Mouse (Mus musculus) cerebellum, adult 9-11 months (tissue): Measurements from ENCODE around the gene Tfrc.
"Not testable (repeated sequence)": the region's sequence is repeated elsewhere in the genome, so short reads cannot be mapped to it uniquely, and the experiment has no call there.

Experiments
- DNase-seq: peaks from one replicate; pipeline ENCODE4 v3.0.0; 2022

Tfrc gene

DNA sequence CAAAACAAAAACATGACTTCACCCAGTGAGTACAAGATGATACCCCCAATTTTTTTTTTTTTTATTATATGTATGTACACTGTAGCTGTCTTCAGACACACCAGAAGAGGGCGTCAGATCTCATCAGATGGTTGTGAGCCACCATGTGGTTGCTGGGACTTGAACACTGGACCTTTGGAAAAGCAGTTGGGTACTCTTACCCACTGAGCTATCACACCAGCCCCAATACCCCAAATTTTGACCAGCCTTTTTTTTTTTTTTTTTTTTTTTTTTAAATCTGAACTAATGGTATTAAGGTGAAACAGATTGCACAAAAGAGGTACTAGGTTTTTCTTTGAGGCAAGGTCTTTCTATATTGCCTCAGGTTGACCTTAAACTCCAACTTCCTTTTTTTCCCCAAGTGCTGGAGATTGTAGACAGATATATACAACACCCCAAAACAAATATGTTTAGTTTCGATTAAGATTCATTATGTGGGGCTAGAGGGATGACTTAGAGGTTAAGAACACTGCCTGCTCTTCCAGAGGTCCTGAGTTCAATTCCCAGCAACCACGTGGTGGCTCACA, 4.6 kb downstream of the Tfrc start:
- no peak for DNase-seq

- DNase-seq: no peak
Observed at GRCm38 (mm10) chr16:32614047-32614446, 5.3 kb downstream of the Tfrc start.

GRCm38 (mm10) chr16:32618946-32619345, 10.2 kb downstream of the Tfrc start:
- DNase-seq: no peak

DNA sequence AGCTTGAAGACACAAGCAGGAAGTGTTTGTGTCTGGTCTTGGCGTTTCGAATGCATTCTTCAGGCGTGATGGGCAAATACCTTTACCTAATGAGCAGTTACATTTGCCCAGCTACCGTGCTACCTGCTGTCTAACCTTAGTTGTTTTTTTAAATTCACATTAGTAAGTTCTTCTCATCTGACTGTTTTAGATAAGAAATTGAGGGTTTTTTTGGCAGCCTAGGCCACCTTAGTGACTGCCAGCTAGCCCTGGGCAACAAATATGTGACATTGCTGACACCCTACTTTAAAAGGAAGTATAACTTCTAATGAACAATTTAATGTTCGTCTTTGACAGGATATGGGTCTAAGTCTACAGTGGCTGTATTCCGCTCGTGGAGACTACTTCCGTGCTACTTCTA, 19.4 kb downstream of the Tfrc start:
- no peak for DNase-seq

GRCm38 (mm10) chr16:32632328-32632824, 23.7 kb downstream of the Tfrc start:
- no peak for DNase-seq

- no peak for DNase-seq
Observed at GRCm38 (mm10) chr16:32633486-32634012, 24.8 kb downstream of the Tfrc start.

- no peak for DNase-seq
Observed at GRCm38 (mm10) chr16:32634183-32634582, 25.5 kb downstream of the Tfrc start.

GRCm38 (mm10) chr16:32635314-32635713, 26.6 kb downstream of the Tfrc start:
- DNase-seq: no peak

GRCm38 (mm10) chr16:32636331-32636730, 27.6 kb downstream of the Tfrc start:
- no peak for DNase-seq

GRCm38 (mm10) chr16:32636871-32637521, 28.3 kb downstream of the Tfrc start:
- no peak for DNase-seq

- peak; percentile 76 for DNase-seq
Observed at GRCm38 (mm10) chr16:32638476-32638875, 29.8 kb downstream of the Tfrc start.

GRCm38 (mm10) chr16:32640096-32640495, 31.4 kb downstream of the Tfrc start:
- no peak for DNase-seq

DNA sequence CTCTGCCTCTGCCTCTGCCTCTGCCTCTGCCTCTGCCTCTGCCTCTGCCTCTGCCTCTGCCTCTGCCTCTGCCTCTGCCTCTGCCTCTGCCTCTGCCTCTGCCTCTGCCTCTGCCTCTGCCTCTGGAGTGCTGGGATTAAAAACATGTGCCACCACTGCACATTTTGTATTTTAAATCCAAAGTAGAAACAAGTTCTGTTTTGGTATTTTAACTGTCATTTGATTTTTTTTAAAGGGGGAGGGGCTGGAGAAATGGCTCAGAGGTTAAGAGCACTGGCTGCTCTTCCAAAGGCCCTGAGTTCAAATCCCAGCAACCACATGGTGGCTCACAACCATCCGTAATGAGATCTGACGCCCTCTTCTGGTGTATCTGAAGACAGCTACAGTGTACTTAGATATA, 32.0 kb downstream of the Tfrc start:
- not testable (repeated sequence) for DNase-seq

DNA sequence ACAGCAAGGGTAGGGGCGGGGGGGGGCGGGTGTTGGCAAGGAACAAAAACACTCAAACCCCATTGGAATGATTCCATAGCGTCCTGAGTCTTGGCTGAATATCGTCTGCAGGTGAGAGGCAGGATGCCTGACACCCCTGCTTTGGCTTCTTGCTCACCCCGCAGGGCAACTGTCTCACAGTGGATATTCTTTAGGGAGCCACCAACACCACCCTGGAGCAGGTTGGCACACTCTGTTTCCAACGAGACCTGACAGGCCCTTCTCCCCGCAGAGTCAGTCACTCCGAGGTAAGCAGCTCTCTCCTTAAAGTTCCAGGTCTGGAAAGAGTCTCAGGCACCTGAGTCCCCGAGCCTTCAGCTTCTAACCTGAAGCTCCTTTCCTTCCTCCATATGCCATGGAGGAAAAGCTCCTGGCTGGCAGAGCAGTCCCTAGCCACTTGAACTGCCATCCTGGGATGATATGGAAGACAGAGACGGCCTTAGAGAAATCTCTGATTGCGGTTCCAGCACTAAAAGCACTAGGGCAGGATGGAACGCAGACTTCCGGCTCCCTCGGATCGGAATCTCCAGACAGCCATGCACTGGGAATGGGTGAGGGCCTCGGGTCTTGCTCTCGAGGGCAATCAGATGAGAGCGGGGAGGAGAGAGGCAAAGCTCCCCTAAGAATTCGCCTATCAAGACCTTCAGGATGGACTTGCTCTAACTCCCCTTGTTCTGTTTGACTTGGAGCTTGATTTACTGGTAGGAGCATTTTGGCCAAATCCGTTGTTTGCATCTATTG, 32.9 kb downstream of the Tfrc start:
- DNase-seq: no peak

- no peak for DNase-seq
Observed at GRCm38 (mm10) chr16:32642280-32642679, 33.6 kb downstream of the Tfrc start.

DNA sequence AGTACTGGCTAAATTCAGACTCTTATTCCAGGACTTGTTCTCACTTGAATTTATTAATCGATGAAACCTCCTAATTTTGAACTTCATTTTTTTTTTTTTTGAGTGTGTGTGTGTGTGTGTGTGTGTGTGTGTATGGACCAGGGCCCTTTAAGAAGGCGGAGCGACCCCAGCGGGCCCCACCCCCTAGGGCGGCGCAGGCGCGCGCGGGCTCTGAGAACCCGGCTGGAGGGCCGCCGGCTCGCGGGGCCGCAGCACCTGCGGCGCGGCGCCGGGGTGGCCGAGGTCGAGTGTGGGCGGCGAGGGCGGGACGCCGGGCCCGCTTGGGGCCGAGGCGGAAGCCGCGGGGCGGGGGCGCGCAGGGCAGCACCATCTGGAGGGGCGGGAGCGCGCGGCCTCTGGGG, 34.9 kb downstream of the Tfrc start, which contains the start of gene Tnk2:
TSS of gene Tnk2 (plus strand) at position 214 of the 401 bp plus-strand sequence.
- peak; percentile 90 for DNase-seq

DNA sequence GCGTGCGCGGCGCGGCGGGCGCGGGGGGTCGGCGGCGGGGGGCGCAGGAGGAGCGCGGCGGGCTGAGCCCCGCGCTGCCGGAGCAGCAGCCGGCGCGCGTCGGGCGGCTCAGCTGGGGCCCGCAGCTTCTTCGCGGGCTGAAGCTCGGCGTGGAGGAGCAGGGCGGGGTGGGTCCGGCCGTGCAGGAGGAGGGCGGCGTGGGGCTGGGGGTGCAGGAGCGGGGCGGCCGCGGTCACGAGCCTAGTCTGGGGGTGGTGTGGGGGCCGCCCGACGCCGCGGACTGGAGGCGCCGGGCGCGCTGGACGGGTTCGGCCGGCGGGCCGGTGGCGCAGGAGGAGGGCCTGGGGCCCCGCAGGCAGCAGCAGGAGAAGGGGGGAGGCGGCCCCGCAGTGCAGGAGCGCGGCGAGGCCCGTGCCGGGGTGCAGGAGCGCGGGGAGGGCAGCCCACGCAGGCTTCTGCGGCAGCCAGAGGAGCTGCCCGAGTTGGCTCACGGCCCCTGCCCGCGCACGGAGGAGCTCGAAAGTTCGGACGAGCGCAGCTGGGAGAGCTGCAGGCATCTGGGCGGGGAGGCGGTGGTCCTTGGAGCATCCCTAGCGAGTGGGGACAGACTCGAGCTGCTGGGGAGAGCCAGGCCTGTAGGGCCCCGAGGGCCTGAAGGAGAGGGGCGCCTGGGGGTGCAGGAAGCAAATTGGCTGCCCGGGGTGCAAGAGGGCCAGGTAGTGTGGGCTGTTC, 35.5 kb downstream of the Tfrc start:
- DNase-seq: peak; percentile 73

GRCm38 (mm10) chr16:32644801-32645170, 36.1 kb downstream of the Tfrc start:
- DNase-seq: peak; percentile 68

- DNase-seq: peak; percentile 92
Observed at GRCm38 (mm10) chr16:32645361-32645914, 36.7 kb downstream of the Tfrc start.

GRCm38 (mm10) chr16:32646014-32646413, 37.3 kb downstream of the Tfrc start:
- DNase-seq: no peak

DNA sequence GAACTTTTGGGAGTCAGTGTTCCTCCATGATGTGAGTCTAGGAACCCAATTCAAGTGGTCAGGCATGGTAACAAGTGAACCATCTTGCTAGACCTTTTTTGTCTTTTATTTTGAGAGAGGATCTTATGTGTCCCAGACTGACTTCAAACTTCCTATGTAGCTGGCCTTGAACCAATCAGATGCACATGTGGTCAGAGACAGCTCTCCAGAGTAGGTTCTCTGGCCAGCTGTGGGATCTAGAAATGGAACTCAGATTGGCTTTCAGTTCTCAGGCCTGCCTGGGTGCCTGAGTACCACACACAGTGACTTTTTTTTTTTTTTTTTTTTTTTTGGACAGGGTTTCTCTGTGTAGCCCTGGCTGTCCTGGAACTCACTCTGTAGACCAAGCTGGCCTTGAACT, 39.0 kb downstream of the Tfrc start:
- DNase-seq: no peak

DNA sequence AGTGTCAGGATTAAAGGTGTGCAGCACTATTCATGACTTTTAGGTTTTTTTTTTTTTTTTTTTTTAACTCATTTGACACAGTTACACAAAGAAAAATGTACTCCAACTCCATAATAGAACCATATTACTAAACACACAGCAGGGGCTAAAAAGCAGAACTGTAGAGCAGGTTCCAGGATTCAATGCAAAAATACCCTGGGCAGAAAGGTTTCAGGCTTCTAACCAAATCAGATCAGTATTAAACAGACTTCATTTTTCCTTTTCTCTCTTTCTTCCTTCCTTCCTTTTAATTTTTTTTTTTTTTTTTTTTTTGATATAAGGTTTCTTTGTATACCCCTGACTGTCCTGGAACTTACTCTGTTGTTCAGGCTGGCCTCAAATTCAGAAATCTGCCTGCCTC, 41.7 kb downstream of the Tfrc start:
- no peak for DNase-seq
